Mouse (Mus musculus): ENCODE results near the gene Rara. TPM values are rescaled to one million over a fixed set of nuclear protein-coding genes. Genes with fewer than 3 reads are reported as not detected.

Gene Rara
- total and polyA plus RNA-seq, 3 experiments = 4.5 to 13.7 (median 12.1) TPM

GRCm38 (mm10) chr11:98904577-98904976 is 23.0 kb upstream of the Rara start:
- H3K9ac ChIP-seq (ENCODE audit: insufficient read depth, low read depth) = no peak overlapping the region
- dilution Hi-C loops (cut with MboI; ENCODE audit: extremely low pct_ligation_motif_present, extremely low pct_unique_long_range_greater_than_20kb, low sequenced_read_pairs) (no loop called here), in situ Hi-C loops (cut with MboI; ENCODE audit: low pct_ligation_motif_present, low pct_unique_long_range_greater_than_20kb, low sequenced_read_pairs) (loop anchor here (5.0 kb wide), 1 partner anchor 42 kb away; the partner anchor contains the start of gene Wipf2)
- H3K9me3 ChIP-seq (replicated peaks; ENCODE audit: low read length) = no peaks in the 10 kb centered on the region
- no peak for TF ChIP-seq JUN (IDR thresholded peaks at IDR 0.05; ENCODE audit: insufficient read depth, low read depth, low read length)
- no peak for TF ChIP-seq PAX5 (IDR thresholded peaks at IDR 0.05; ENCODE audit: low read length)
- TF ChIP-seq MAFK (IDR thresholded peaks at IDR 0.05; ENCODE audit: insufficient replicate concordance, low read length) = no peak
- no peak for TF ChIP-seq UBTF (IDR thresholded peaks at IDR 0.05; ENCODE audit: low read depth, low read length)
- no peak for TF ChIP-seq IRF4 (IDR thresholded peaks at IDR 0.05; ENCODE audit: low read depth, low read length)
- no peak for TF ChIP-seq JUND (conservative IDR thresholded peaks at IDR 0.05; ENCODE audit: low read depth, low read length)
- TF ChIP-seq MYC (IDR thresholded peaks at IDR 0.05; ENCODE audit: low read depth, low read length) = no peak
- no peak for TF ChIP-seq ETS1 (conservative IDR thresholded peaks at IDR 0.05; ENCODE audit: low read depth, low read length)
- DNase-seq (ENCODE audit: extremely low read depth) = no peak
- no peaks in the 10 kb centered on the region for H3K27me3 ChIP-seq (replicated peaks)
- H3K79me2 ChIP-seq (replicated peaks; ENCODE audit: control insufficient read depth, extremely low read depth, insufficient read depth, poor library complexity, severe bottlenecking) = peaks cover 19% of the 10 kb centered on the region
- H3K4me1 ChIP-seq (ENCODE audit: control insufficient read depth in 1 of 2, insufficient read depth in 2 of 2) = peaks cover 6 to 28% of the 10 kb centered on the region in 2 experiments
- H3K4me3 ChIP-seq (replicated peaks in 1 of 3; ENCODE audit: low read depth in 2 of 3, low read length in 2 of 3, poor library complexity in 1 of 3) = no peak overlapping the region
- H3K27ac ChIP-seq (ENCODE audit: insufficient read depth, low read depth) = no peak overlapping the region
- H3K36me3 ChIP-seq (replicated peaks in 1 of 2; ENCODE audit: control insufficient read depth in 1 of 2, insufficient read depth in 1 of 2, low read length in 1 of 2) = peaks cover 45 to 67% of the 10 kb centered on the region in 2 experiments
- H3K4me2 ChIP-seq (ENCODE audit: insufficient read depth, low read depth, poor library complexity, severe bottlenecking) = no peak overlapping the region

GRCm38 (mm10) chr11:98905033-98905432 is 22.6 kb upstream of the Rara start:
- H3K4me1 ChIP-seq (ENCODE audit: control insufficient read depth in 1 of 2, insufficient read depth in 2 of 2) = peaks cover 8 to 33% of the 10 kb centered on the region in 2 experiments
- no peak overlapping the region for H3K4me2 ChIP-seq (ENCODE audit: insufficient read depth, low read depth, poor library complexity, severe bottlenecking)
- H3K27me3 ChIP-seq (replicated peaks) = no peaks in the 10 kb centered on the region
- TF ChIP-seq SIN3A (IDR thresholded peaks at IDR 0.05; ENCODE audit: low read length) (no peak), USF2 (conservative IDR thresholded peaks at IDR 0.05; ENCODE audit: low read depth, low read length) (no peak), NRF1 (IDR thresholded peaks at IDR 0.05; ENCODE audit: low read depth, low read length) (no peak), ZNF384 (IDR thresholded peaks at IDR 0.05; ENCODE audit: low read depth, low read length) (no peak), TCF12 (IDR thresholded peaks at IDR 0.05; ENCODE audit: low read depth, low read length) (no peak), ZKSCAN1 (IDR thresholded peaks at IDR 0.05; ENCODE audit: borderline replicate concordance, low read depth, low read length) (no peak), MEF2A (IDR thresholded peaks at IDR 0.05; ENCODE audit: borderline replicate concordance, low read depth, low read length) (no peak), RCOR1 (conservative IDR thresholded peaks at IDR 0.05; ENCODE audit: low read depth, low read length) (no peak)
- DNase-seq (ENCODE audit: extremely low read depth) = no peak
- dilution Hi-C loops (cut with MboI; ENCODE audit: extremely low pct_ligation_motif_present, extremely low pct_unique_long_range_greater_than_20kb, low sequenced_read_pairs) = no loop called here
- peaks cover 23% of the 10 kb centered on the region for H3K79me2 ChIP-seq (replicated peaks; ENCODE audit: control insufficient read depth, extremely low read depth, insufficient read depth, poor library complexity, severe bottlenecking)
- peaks cover 43 to 67% of the 10 kb centered on the region in 2 experiments for H3K36me3 ChIP-seq (replicated peaks in 1 of 2; ENCODE audit: control insufficient read depth in 1 of 2, insufficient read depth in 1 of 2, low read length in 1 of 2)
- in situ Hi-C loops (cut with MboI; ENCODE audit: low pct_ligation_motif_present, low pct_unique_long_range_greater_than_20kb, low sequenced_read_pairs) = no loop called here
- H3K9ac ChIP-seq (ENCODE audit: insufficient read depth, low read depth) = no peak overlapping the region
- H3K27ac ChIP-seq (ENCODE audit: insufficient read depth, low read depth) = no peak overlapping the region
- no peak overlapping the region for H3K4me3 ChIP-seq (replicated peaks in 1 of 3; ENCODE audit: low read depth in 2 of 3, low read length in 2 of 3, poor library complexity in 1 of 3)
- H3K9me3 ChIP-seq (replicated peaks; ENCODE audit: low read length) = no peaks in the 10 kb centered on the region

Measured in CH12.LX (cell line).